Mouse (Mus musculus) frontal cortex, postnatal 36 days (tissue): ENCODE data around the gene Med24.
"Not testable (repeated sequence)": the region's sequence is repeated elsewhere in the genome, so short reads cannot be mapped to it uniquely, and the experiment has no call there.

Experiments used
- DNase-seq, 2 experiments: peaks; one replicate each; pipeline ENCODE4 v3.0.0; 2022; ENCODE audit warnings: low spot score in 2 of 2

Med24 gene

DNA sequence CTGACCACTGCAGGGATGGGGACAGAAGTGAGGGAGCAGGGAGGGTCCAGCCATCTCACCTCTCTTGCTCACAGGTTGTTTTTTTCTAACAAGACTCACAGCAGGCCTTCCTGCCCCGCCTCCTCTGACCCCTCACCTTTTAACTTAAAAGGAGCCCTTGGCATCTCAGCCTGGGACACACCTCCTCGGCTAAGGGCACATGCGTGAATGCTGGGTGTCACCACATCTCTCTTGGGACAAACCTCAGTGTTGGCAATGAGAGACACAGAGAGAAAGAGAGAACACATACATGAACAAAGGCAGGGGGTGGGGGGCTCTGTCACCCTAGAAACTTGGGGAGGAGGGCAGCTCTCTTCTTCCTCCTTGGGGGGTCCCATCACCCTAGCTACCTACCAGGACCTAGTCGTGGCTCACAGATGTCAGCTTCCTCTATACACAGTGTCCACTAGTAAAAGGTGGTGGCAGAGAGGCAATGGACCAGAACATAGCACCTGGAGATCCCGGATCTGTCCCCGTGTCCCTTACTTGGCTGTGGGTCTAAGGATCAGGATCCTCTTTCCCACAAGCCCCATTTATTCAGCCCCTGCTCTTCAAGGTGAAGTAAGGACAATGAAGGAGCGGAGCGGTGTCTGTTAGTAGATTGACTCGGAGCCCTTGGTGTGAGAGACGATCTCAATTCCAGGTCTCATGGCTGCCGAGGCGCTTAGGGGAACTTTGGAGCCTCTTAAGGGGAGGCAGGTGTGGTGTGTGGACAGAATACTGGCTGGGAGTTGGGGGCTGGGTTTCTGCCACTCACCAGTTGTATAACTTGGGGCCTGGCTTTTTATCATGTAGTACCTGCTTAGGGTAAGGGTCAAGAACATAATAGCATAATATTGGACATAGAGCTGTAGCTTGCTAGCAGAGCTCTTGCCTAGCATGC is 17.0 kb upstream of the Med24 start:
- DNase-seq, result no peak

DNA sequence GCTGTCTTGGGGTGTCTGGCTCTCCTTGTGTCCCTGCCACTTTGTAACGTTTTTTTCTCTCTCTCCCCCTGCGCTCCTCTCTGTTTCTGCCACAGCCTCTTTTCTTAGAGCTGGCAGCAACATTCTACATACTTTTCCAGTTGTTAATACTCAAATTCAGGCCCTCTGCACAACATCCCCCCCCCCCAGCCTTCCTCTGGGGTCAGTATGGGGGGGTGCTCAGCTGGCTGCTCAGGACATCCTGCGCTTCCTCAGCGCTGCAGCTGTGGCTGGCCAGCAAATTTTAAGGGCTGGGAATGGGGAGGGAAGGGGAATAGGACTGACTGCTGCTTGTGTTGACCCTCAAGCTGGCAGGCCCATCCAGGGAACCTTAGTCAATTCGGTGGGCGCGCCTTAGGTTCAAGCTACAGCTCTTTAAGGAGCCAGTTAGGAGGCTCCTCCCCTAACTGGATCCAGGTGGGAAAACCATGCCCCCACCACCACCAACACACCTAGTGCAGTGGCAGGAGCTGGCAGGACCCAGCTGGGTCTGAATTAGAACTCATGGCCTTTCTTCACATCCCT is 15.3 kb upstream of the Med24 start:
- DNase-seq, result no peak

DNA sequence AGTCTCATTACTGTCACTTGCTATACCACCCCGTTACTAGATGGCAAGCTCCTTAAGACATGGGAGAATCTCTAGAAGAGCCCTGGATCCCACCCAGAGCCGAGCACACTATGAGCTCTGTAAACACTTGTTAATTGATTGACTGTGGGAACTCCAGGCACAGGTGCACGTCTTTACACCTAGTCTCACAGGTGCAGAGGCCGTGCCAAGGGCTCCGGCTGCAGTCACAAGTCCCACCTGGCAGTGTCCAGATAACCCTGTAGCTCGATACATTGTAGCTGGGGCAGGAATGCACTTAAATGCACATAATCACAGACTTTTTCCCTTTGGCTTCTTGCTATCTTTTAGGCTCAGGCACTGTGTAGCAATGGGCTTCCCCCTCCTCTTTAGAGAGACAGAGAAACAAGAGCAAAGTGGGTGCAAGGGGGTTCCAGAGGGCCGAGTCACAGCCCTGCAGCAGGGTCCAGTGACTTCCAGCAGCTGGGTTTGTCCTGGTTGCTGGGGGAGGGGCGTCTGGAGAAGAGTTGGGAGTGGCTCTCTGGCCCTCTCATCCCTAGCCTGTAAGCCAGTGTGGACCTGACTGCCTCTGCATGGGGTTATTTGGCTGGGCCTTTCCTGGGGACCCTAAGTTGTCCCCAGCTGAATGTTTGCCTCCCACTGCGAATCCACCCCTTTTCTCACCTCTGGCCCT is 14.6 kb upstream of the Med24 start:
- DNase-seq, result no peak

DNA sequence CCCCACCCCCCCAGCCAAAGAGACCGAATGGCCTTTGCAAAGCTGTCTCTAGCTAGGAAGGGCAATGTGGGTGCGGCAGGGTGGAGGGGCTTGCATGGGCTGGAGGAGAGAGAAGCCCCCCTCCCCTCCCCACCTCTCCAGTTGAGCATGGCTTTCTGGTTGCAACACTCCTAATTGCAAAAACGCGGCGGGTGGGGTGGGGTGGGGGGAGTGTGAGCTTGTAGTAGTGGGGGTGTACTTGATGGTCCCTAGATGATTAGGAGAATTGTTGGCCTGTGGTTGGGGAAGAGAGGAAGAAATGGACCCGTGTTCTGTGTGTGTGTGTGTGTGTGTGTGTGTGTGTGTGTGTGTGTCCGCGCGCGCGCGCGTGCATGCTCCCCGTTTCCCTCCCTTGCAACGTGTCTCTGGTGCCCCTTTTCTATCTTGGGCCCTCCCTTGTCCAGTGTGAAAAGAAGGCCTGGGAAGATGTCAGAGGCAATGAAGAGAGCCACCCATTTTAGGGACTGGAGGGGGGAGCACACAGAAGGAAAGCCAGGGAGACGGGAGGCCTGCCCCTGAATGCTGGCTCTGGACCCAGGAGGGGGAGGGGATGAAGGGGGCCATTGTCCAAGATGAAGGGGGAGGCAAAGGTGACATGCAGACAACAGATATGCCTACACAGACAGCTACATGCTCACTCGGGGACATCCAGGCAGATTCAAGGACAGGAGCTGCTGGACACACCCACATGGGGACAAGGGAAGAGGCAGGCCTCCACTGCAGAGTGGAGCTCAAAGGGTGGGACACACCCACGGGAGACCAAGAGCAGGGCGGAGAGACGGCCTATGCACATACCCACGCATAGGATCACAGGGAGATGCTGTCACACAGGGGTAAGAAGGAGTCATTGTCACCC is 13.4 kb upstream of the Med24 start:
- no peak for DNase-seq

DNA sequence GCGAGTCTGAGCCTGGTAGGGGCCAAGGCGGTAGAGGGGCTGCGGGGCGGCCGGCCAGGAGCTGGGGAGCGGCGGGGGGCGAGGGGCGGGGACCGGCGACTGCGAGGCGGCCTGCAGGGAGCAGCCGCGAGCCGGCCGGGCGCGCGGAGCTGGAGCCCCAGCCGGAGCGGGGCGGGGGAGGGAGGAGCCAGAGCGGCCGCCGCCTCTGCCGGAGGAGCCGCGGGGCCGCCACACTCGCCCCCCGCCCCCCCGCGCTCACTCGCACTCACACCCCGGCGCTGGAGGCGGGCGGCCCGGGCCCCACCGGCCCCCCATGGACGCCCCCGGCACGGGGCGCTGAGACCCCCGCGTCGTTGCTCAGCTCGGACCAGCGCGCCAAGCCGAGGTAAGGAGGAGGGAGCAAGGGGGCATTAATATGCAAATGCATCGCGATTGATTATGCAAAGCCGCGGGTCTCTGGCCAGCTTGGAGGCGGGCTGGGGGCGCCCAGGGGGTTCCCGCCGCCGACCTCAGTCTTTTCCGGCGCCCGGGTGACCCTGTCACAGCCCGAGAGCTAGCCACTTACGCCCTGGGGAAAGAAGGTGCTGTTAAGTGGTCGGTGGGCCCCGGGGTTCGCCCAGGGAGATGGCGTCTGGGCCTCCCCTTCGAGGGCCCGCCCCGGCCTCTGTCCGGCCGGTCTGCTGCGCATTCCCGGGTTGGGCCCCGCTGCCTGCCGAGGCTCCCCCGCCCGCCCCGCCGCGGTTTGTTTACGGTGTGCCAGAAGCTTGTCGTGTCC is 12.6 kb upstream of the Med24 start:
- peak in 1 of 2 experiments; percentile 60 for DNase-seq

DNA sequence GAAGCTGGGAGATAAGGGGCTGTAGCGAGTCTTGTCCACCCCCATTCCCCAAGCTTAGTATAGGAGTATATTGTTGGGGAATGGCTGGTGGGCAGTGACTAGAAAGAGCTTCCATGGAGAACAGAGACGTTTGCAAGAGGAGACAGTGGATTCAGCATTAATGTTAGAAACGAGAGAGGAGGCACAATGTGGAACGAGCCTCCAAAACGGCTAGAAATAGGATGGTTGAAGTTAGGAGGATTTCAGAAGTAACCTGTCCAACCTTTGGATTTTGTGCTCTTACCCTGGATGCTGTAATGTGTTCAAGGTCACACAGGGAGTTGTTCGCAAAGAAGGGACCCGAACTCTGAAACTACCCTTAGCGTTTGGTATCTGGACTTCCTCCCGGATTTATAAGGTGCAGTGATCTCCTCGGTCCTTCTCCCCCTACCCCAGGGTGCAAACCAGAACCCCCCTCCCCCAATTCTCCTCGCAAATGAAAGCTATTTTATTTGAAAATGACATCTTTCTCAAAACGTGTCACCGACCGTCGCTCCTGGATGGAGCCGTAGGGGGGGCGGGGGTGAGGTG is 11.9 kb upstream of the Med24 start:
- DNase-seq, result peak in 1 of 2 experiments; percentile 44

DNA sequence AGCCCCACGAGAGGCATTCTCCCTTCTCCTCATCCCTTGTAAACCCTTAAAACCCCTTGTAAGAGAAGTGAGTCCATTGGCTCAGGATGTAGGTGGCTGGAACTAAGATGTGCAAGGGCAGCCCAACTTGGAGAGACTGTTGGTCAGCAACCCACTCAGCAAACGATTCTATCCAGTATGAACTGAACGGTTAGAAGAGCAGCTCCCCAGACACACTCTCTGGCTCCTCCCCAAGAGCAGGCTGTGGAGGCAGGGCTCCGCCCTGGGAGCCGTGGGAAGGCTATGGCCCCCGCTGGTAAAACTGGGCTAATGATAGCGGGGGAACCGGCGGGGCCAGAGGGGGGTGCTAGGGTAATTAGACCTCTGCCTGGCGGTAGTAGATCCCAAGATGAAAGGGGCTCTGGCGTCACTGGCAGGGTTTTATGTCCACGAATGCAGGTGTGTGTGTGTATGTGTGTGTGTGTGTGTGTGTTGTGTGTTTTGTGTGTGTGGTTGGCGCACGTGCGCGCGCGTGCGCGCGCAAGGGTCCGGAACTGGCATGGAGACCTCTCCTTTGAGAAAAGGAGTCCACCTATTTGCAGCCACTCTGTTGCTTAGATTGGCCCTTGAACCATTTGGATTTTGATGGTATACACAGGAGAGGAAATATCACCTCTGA is 11.3 kb upstream of the Med24 start, which contains the start of gene Thra:
Thra (plus strand) TSS at position 246 of the 658 bp plus-strand sequence.
- peak; percentile 70 to 71 for DNase-seq

DNA sequence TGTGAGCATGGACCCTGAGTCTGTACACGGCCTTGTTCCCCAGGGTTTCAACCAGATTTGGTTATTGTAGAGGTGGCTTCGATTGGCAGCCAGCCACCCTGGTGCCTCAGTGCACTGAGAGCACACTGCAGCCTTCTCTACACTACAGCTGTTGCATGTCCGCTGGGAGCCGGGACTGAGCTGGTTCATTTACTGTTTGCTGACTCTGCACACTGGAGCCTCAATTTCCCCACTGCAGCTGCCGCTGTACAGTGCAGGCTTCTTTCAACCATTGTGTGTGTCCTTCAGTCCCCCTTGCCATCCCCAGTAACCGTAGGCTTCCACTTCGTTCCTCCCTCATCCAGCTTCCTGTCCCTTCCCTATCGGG is 10.8 kb upstream of the Med24 start:
- peak in 1 of 2 experiments; percentile 47 for DNase-seq

DNA sequence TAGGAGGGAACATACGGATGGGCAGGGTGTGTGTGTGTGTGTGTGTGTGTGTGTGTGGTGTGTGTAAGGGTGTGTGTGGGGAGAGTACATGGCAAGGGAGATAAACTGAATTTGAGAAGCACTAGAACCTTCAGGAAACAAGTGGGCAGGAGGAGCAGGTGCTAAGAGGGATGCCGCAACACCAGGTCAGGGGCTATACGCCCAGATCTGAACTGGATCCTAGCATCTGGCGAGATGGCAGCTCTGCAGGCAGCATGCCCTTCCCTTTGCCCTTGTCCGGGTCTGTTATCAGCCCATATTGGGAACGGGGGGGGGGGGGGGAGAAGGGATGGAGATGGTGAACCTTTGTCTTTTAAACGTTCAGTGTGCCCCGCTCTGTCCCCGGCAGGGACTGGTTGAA is 9.7 kb upstream of the Med24 start:
- DNase-seq, result no peak

DNA sequence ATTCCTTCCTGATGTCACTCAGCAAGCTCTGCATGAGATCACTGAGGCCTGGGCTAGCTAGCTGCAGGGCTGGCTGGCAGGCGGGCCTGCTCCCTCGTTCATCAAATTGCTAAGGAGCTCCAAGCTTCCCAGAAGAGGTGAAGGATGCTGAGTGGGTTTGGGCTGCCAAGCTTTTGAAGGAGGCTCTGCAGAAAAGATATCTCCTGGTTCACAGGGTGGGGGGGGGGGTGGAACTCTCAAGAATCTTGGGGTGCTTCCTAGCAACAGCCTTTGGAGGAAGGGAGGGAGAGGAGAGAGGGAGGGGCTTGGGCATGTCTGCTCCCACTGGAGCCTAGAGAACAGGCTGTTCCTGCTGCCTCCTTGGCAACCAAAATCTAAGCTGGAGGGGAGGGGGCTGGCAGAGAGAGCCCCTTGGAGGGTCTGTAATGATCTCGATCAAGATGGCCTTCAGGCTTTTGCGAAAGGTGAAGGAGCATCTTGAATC is 9.2 kb upstream of the Med24 start:
- peak; percentile 54 to 67 for DNase-seq

DNA sequence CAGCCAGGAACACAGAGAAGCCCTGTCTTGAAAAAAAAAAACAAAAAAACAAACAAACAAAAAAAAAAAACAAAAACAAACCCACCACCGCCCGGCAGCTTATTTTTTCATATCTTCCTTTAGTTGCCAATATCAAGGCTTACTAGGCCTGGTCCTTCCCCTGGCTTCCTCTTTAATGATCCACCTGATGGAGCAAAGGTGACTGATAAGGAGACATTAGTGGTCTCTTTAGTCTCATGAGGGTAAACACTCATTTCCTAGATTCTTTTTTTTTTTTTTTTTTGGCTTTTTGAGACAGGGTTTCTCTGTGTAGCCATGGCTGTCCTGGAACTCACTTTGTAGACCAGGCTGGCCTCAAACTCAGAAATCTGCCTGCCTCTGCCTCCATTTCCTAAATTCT is 8.0 kb upstream of the Med24 start:
- DNase-seq, result not testable (repeated sequence)

DNA sequence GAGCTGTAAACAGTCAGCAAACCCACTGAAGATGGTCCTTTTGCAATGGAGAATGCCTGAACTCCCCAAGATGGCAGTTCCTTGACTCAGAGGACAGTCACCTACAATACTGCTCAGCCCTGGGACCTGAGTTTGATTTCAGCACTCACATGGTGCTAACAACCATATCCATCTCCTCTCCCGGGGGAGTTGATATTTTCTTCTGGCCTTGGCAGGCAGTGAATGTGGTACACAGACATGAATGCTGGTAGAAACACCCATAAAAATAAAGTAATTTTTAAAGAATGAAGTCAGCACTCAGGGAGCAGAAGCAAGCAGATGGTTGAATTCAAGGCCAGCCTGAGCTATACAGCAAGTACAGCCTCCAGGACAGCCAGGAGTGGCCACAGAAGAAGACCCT is 6.9 kb upstream of the Med24 start:
- DNase-seq, result no peak

DNA sequence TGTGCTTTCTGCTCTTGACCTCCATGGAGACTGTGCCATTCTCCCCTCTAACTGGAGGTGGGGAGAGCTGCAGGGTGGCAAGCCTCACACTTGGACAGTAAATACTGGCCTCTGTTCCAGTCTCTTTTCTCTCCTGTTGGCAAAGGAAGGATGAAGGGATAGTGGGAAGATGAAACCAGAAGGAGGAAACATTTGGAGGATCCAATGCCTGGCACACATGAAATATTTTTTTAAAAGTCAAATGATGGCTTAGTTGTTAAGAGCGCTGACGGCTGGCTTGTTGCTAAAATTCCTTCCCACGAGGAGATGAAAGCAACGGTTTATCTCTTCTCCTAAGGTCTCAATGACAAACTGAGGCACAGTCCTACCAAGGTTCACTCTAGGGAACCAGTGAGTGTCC is 5.9 kb upstream of the Med24 start:
- peak in 1 of 2 experiments; percentile 53 for DNase-seq

DNA sequence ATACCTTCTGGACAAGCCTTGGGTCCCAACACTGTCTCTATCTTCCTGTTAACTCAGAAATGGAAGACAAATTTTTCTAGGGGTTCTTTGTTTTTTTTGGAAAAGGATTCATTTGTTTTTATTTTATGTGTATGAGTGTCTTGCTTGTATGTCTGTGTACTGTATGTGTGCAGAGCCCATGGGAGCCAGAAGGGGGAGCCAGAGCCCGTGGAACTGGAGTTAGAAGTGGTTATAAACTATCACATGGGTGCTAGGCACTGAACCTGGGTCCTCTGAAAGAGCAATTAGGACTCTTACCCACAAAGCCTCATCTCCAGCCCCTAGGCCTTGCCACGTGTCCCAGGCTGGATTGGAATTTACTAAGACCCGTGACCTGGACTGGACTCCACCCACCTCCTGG is 4.8 kb upstream of the Med24 start:
- no peak for DNase-seq

DNA sequence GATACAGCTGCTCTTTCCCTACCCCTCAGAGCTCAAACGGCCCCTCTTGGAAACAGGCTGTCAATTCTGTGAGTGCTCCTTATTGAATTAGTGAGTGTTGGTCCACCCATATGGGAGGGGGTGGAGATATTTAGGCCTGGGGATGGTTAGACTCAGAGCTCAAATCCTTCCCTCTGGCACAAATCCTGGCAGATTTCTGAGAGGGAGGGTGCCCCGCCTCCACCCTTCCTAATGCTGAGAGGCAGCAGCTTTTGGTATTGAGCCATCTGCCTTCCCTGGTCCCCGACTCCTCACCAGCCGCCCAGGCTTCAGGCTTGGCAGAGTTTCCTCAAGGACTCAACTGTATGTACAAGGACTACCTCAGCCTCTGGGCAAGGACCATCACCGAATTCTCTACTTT is 1.9 kb upstream of the Med24 start:
- DNase-seq, result peak; percentile 78 to 85

DNA sequence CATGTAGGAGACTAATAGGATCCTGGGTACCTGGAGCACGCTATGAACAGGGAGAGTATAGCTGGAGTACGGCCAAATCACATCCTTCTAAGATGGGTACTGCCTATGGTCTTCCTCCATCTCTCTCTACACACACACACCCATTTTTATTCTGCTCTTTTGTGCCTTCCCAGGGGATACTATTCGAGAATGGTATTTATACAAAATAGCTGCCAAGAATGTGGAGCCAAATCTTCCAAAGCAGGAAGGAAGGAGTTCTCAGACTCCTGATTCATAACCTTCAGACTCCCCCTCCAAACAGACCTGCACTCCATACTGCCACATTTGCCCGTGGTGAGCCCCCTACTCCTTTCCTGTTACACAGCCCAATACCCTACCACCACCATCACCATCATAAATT is 1.5 kb upstream of the Med24 start:
- no peak for DNase-seq

DNA sequence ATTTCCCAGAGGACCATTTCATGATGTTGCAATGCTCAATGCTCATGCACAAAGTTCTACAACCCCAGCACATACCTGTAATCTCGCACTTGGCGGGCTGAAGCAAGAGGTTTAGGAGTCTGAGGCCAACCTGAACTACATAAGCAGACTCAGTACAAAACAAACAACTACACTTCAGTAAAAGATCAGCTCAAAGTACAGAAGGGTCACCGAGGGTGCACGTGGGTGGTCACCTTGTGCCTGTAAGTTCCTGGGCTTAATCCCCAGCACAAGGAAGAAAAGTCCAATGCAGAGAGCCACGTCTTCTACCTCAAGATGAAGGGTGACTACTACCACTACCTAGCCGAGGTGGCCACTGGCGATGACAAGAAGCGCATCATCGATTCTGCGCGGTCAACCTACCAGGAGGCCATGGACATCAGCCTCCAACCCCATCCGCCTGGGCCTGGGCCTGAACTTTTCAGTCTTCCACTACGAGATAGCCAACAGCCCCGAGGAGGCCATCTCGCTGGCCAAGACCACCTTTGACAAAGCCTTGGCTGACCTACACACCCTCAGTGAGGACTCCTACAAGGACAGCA is 3.2 kb downstream of the Med24 start:
- no peak for DNase-seq

DNA sequence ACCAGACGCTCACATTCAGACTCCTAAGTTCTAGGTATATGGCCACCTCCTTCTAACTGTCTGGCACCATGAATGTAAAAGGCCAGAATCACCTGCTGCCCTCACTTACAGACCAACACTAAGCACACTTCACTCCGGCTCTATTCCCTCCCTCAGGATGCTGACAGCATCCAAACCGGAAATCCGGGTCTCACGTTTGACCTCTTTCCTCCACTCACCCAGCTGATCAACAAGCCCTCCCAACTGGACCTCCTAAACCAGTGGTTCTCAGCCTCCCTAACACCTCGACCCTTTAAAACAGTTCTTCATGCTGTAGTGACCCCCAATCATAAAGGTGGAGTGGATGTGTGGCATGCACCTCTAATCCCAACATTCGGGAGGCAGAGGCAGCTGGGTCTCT is 6.1 kb downstream of the Med24 start:
- DNase-seq, result no peak

DNA sequence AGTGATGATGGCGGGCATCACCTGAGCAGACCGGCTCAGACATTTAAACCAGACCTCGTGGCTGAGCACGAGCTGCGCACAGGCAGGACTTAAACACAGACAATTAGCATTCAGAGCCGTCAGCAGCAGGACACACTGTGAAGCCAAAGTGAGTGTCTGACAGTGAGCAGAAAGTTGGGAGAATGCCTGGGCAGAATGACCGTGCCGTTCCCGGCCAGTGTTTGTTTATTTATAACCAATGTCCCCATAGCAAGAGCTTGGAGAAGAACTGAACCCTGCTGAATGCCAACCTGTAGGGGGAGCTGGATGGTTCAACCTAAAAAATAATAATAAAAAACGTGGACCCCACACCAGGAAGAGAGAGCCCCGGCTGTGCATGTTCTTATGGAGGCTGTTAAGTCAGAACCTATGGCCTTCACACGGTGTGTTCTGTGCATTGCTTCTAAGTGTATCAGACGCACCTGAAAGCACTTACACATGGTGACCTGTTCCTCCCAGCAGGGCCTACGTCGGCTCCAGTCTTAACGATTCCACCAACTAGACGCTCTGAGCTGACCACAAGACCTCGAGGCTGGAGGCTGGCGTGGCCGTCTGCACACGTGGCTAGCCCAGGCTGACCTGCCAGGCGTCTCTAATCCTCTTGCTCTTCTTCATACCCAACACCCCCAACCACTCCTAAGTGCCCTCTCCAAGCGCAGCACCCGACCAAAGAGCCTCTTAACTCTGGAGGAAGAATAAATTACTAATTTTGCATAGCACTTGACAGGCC is 7.6 kb downstream of the Med24 start:
- DNase-seq, result no peak
